Comparison of ENCODE assay signal across 24 mouse cellular contexts in genomic region chr17:83836048-83836447, GRCm38 (mm10). TPM values are rescaled to one million over a fixed set of nuclear protein-coding genes. Genes with fewer than 3 reads are reported as not detected.
DNase-seq lines count a peak whose midpoint lies in the region; ATAC-seq and TF ChIP-seq lines count a peak whose summit lies in the region.
"Had no signal": no experiment of that assay in that cellular context is flagged by ENCODE, and none has a peak within 500 bp of the region (broad histone marks: within the 10 kb centered on the region; RNA-seq: fewer than 3 reads in every experiment).

No protein-coding gene starts in this region.

- H3K36me3 ChIP-seq in embryonic facial prominence, embryonic 12.5 days = no peaks in the 10 kb centered on the region
- no peaks in the 10 kb centered on the region for H3K36me3 ChIP-seq in embryonic facial prominence, embryonic 10.5 days (replicated peaks)
- no peaks in the 10 kb centered on the region for H3K36me3 ChIP-seq in limb, embryonic 12.5 days
- H3K36me3 ChIP-seq in liver, embryonic 11.5 days (ENCODE audit: control insufficient read depth, insufficient read depth, low read length) = no peaks in the 10 kb centered on the region
- H3K36me3 ChIP-seq in liver, postnatal 0 days (replicated peaks; ENCODE audit: insufficient read depth, low read length) = peaks cover 6% of the 10 kb centered on the region; the same call in 1 of the 2 replicates
- H3K36me3 ChIP-seq in hindbrain, embryonic 14.5 days (replicated peaks; ENCODE audit: control insufficient read depth, insufficient read depth) = no peaks in the 10 kb centered on the region
- H3K36me3 ChIP-seq: heart, embryonic 10.5 days; hindbrain, embryonic 10.5 days; kidney, embryonic 15.5 days; midbrain, embryonic 15.5 days had no signal

- H3K27ac ChIP-seq in embryonic facial prominence, embryonic 12.5 days = 0 out of 2 replicates have a peak overlapping the region, but pooled peaks have one; percentile 30
- no peak overlapping the region for H3K27ac ChIP-seq in embryonic facial prominence, embryonic 10.5 days (replicated peaks)
- H3K27ac ChIP-seq in limb, embryonic 12.5 days = peak overlapping the region; percentile 75
- peak overlapping the region; percentile 80 for H3K27ac ChIP-seq in liver, embryonic 11.5 days (ENCODE audit: low read depth, low read length)
- H3K27ac ChIP-seq in liver, postnatal 0 days (ENCODE audit: low read depth) = peak overlapping the region; percentile 80
- H3K27ac ChIP-seq in hindbrain, embryonic 14.5 days = no peak overlapping the region
- H3K27ac ChIP-seq: heart, embryonic 10.5 days; hindbrain, embryonic 10.5 days; hindbrain, postnatal 0 days; kidney, embryonic 15.5 days; midbrain, embryonic 15.5 days had no signal

- no peak for ATAC-seq in embryonic facial prominence, embryonic 12.5 days (ENCODE audit: insufficient number of reproducible peaks, insufficient read depth, low FRiP score, low TSS enrichment)
- ATAC-seq in limb, embryonic 12.5 days (ENCODE audit: insufficient number of reproducible peaks, insufficient read depth, low FRiP score, low TSS enrichment, low read depth) = no peak
- peak; percentile 74 for ATAC-seq in liver, embryonic 11.5 days (replicated peaks; ENCODE audit: low FRiP score)
- ATAC-seq in liver, postnatal 0 days = peak; percentile 94
- ATAC-seq in hindbrain, embryonic 14.5 days (ENCODE audit: low FRiP score) = no peak
- ATAC-seq: activated CD4-positive, CD25-positive, alpha-beta regulatory T cell, adult 4 months; forebrain, embryonic 16.5 days; hindbrain, postnatal 0 days; intestine, postnatal 0 days; midbrain, embryonic 15.5 days had no signal

- no peaks in the 10 kb centered on the region for H3K27me3 ChIP-seq in embryonic facial prominence, embryonic 12.5 days
- 0 out of 2 replicates have a peak, but pooled peaks cover 10% of the 10 kb centered on the region for H3K27me3 ChIP-seq in embryonic facial prominence, embryonic 10.5 days (replicated peaks; ENCODE audit: low read depth, poor library complexity, severe bottlenecking)
- no peaks in the 10 kb centered on the region for H3K27me3 ChIP-seq in limb, embryonic 12.5 days
- no peaks in the 10 kb centered on the region for H3K27me3 ChIP-seq in liver, embryonic 11.5 days (replicated peaks; ENCODE audit: control insufficient read depth, insufficient read depth, low read length)
- no peaks in the 10 kb centered on the region for H3K27me3 ChIP-seq in liver, postnatal 0 days (ENCODE audit: insufficient read depth, low read length)
- no peaks in the 10 kb centered on the region for H3K27me3 ChIP-seq in hindbrain, embryonic 14.5 days (ENCODE audit: control insufficient read depth, insufficient read depth, low read length)
- H3K27me3 ChIP-seq: kidney, embryonic 15.5 days; midbrain, embryonic 15.5 days had no signal

- 46% methylated on average over 3 of the region's 3 CpGs for WGBS in embryonic facial prominence, embryonic 12.5 days
- 59% methylated on average over 3 of the region's 3 CpGs for WGBS in embryonic facial prominence, embryonic 10.5 days
- 45% methylated on average over 3 of the region's 3 CpGs for WGBS in limb, embryonic 12.5 days
- 69% methylated on average over 3 of the region's 3 CpGs for WGBS in liver, embryonic 11.5 days
- 66% methylated on average over 3 of the region's 3 CpGs for WGBS in liver, postnatal 0 days (ENCODE audit: insufficient replicate concordance)
- WGBS in hindbrain, embryonic 14.5 days = 71% methylated on average over 3 of the region's 3 CpGs

- H3K4me3 ChIP-seq in embryonic facial prominence, embryonic 12.5 days = no peak overlapping the region
- no peak overlapping the region for H3K4me3 ChIP-seq in embryonic facial prominence, embryonic 10.5 days
- H3K4me3 ChIP-seq in limb, embryonic 12.5 days (replicated peaks) = no peak overlapping the region
- H3K4me3 ChIP-seq in liver, embryonic 11.5 days (ENCODE audit: low read depth, low read length) = no peak overlapping the region
- no peak overlapping the region for H3K4me3 ChIP-seq in liver, postnatal 0 days (ENCODE audit: low read depth, low read length)
- H3K4me3 ChIP-seq in hindbrain, embryonic 14.5 days (replicated peaks; ENCODE audit: low read length) = no peak overlapping the region
- H3K4me3 ChIP-seq: heart, embryonic 10.5 days; hindbrain, embryonic 10.5 days; kidney, embryonic 15.5 days; midbrain, embryonic 15.5 days; myocyte had no signal

- H3K9ac ChIP-seq in embryonic facial prominence, embryonic 12.5 days = no peak overlapping the region
- H3K9ac ChIP-seq in limb, embryonic 12.5 days (replicated peaks) = no peak overlapping the region
- no peak overlapping the region for H3K9ac ChIP-seq in liver, embryonic 11.5 days (ENCODE audit: low read depth, low read length)
- H3K9ac ChIP-seq in liver, postnatal 0 days (replicated peaks) = no peak overlapping the region
- no peak overlapping the region for H3K9ac ChIP-seq in hindbrain, embryonic 14.5 days
- H3K9ac ChIP-seq: kidney, embryonic 15.5 days; midbrain, embryonic 15.5 days had no signal

- TF ChIP-seq EP300 in liver, postnatal 0 days (IDR thresholded peaks at IDR 0.05; ENCODE audit: low read depth) = peak; percentile 66; the same call in 1 of the 2 replicates

- H3K4me2 ChIP-seq in embryonic facial prominence, embryonic 12.5 days (replicated peaks) = no peak overlapping the region
- peak overlapping the region; percentile 3; the same call in 1 of the 2 replicates for H3K4me2 ChIP-seq in limb, embryonic 12.5 days
- no peak overlapping the region for H3K4me2 ChIP-seq in liver, embryonic 11.5 days
- H3K4me2 ChIP-seq in liver, postnatal 0 days (ENCODE audit: low read depth, low read length) = no peak overlapping the region
- H3K4me2 ChIP-seq in hindbrain, embryonic 14.5 days (replicated peaks) = no peak overlapping the region
- H3K4me2 ChIP-seq: kidney, embryonic 15.5 days; midbrain, embryonic 15.5 days had no signal

- no peaks in the 10 kb centered on the region for H3K9me3 ChIP-seq in embryonic facial prominence, embryonic 12.5 days
- H3K9me3 ChIP-seq in embryonic facial prominence, embryonic 10.5 days = no peaks in the 10 kb centered on the region
- H3K9me3 ChIP-seq in limb, embryonic 12.5 days = no peaks in the 10 kb centered on the region
- no peaks in the 10 kb centered on the region for H3K9me3 ChIP-seq in liver, embryonic 11.5 days (ENCODE audit: control insufficient read depth, low read length)
- no peaks in the 10 kb centered on the region for H3K9me3 ChIP-seq in liver, postnatal 0 days (ENCODE audit: low read length)
- no peaks in the 10 kb centered on the region for H3K9me3 ChIP-seq in hindbrain, embryonic 14.5 days (ENCODE audit: control insufficient read depth, low read length)
- H3K9me3 ChIP-seq: heart, embryonic 10.5 days; hindbrain, embryonic 10.5 days; kidney, embryonic 15.5 days; midbrain, embryonic 15.5 days had no signal

- DNase-seq in embryonic facial prominence, embryonic 10.5 days (ENCODE audit: low spot score) = no peak
- DNase-seq in liver, embryonic 11.5 days (ENCODE audit: low spot score) = no peak
- DNase-seq in liver, postnatal 0 days = peak; percentile 78
- DNase-seq in cerebellum, postnatal 10 days = no peak
- DNase-seq in hindbrain, embryonic 14.5 days (ENCODE audit: low spot score) = no peak
- DNase-seq: adrenal gland, postnatal 10 days; cerebellum, adult 18-20 months; cerebellum, postnatal 25 days; gastrocnemius, postnatal 10 days; heart, postnatal 10 days; lung, postnatal 4 days; right cerebral cortex, adult 18-20 months; thymus, adult 2 months had no signal

- no peak for TF ChIP-seq CTCF in liver, postnatal 0 days (IDR thresholded peaks at IDR 0.05; ENCODE audit: low read depth)

- peaks cover 25% of the 10 kb centered on the region for H3K4me1 ChIP-seq in embryonic facial prominence, embryonic 12.5 days
- peaks cover 26% of the 10 kb centered on the region for H3K4me1 ChIP-seq in embryonic facial prominence, embryonic 10.5 days
- peaks cover 44% of the 10 kb centered on the region for H3K4me1 ChIP-seq in limb, embryonic 12.5 days (replicated peaks)
- peaks cover 5% of the 10 kb centered on the region; the same call in 1 of the 2 replicates for H3K4me1 ChIP-seq in liver, embryonic 11.5 days (replicated peaks; ENCODE audit: control insufficient read depth, insufficient read depth, low read length)
- peaks cover 10% of the 10 kb centered on the region for H3K4me1 ChIP-seq in liver, postnatal 0 days (ENCODE audit: insufficient read depth)
- no peaks in the 10 kb centered on the region for H3K4me1 ChIP-seq in hindbrain, embryonic 14.5 days (replicated peaks; ENCODE audit: control insufficient read depth, insufficient read depth, low read length)

RNA-seq across cellular contexts. Expression of gene Haao, which starts 11.7 kb away (rescaled TPM):
- polyA plus RNA-seq in embryonic facial prominence, embryonic 12.5 days (2016; fragmentation: Nextera tagmentation; extraction: Ambion mirVana) = 0.20 and 0.90 TPM in 2 replicates
- not detected in 2 replicates for polyA plus RNA-seq in embryonic facial prominence, embryonic 10.5 days (2016; fragmentation: Nextera tagmentation; extraction: Ambion mirVana)
- polyA plus RNA-seq in limb, embryonic 12.5 days (2016; fragmentation: Nextera tagmentation; extraction: Ambion mirVana) = 0.35 and 0.94 TPM in 2 replicates
- polyA plus RNA-seq in liver, embryonic 11.5 days (2014; fragmentation: Nextera tagmentation; extraction: Ambion mirVana) = 4.3 and 4.8 TPM in 2 replicates
- polyA plus RNA-seq in liver, postnatal 0 days (2015; fragmentation: Nextera tagmentation; extraction: Ambion mirVana) = 93.3 and 104 TPM in 2 replicates
- not detected in 2 replicates for polyA plus RNA-seq in hindbrain, embryonic 14.5 days (2014; fragmentation: Nextera tagmentation; extraction: Ambion mirVana)
- polyA plus RNA-seq: midbrain, embryonic 15.5 days; myocyte had no signal

Comparison
In these comparisons a context has a peak if more than half of its experiments do, and no peak if none do; other contexts are left out.
1. H3K27ac ChIP-seq: peak in embryonic facial prominence, embryonic 12.5 days (single experiment), limb, embryonic 12.5 days (single experiment), liver, embryonic 11.5 days (single experiment) and liver, postnatal 0 days (single experiment); none in embryonic facial prominence, embryonic 10.5 days (single experiment) and hindbrain, embryonic 14.5 days (single experiment).
2. RNA of gene Haao, which starts 11.7 kb away (polyA plus RNA-seq): 93.3 to 104 TPM in liver, postnatal 0 days; 4.3 to 4.8 TPM in liver, embryonic 11.5 days, 0.35 to 0.94 TPM in limb, embryonic 12.5 days, 0.20 to 0.90 TPM in embryonic facial prominence, embryonic 12.5 days, not detected in embryonic facial prominence, embryonic 10.5 days and not detected in hindbrain, embryonic 14.5 days; every median in the first group is over 10 times any median in the second.
3. ATAC-seq: peak in liver, embryonic 11.5 days (single experiment) and liver, postnatal 0 days (single experiment); none in embryonic facial prominence, embryonic 12.5 days (single experiment), limb, embryonic 12.5 days (single experiment) and hindbrain, embryonic 14.5 days (single experiment).